Mouse (Mus musculus) neutrophil, adult 5-6 weeks (primary cell): ENCODE measurements around the gene Gm10229. TPM values are rescaled to one million over a fixed set of nuclear protein-coding genes. Genes with fewer than 3 reads are reported as not detected.
"Not testable (repeated sequence)": the region's sequence is repeated elsewhere in the genome, so short reads cannot be mapped to it uniquely, and the experiment has no call there.

Source experiments
- ATAC-seq: fragments of 151-379, 151-347 bp; 2 replicates; pipeline ENCODE4 v1.8.0; 2017; ENCODE audit warnings: mild to moderate bottlenecking, moderate TSS enrichment; ENCODE audit not compliant: insufficient number of reproducible peaks, poor library complexity, low FRiP score, severe bottlenecking; ENCODE audit errors: extremely low read depth
- total RNA-seq: library from RNA; stranded (forward); fragments of 200-1000 nt; gene quantifications from 2 replicates; pipeline ENCODE4 v1.2.3, GENCODE M21; 2017

Gm10229 gene
- not detected in 2 replicates for total RNA-seq

GRCm38 (mm10) chr16:89014984-89015383 lies at the start of gene Gm10229:
Gene Gm10229, plus strand, starts transcription at chr16:89015284.
- not testable (repeated sequence) for ATAC-seq

GRCm38 (mm10) chr16:89010659-89011058 lies 4.4 kb upstream of the Gm10229 start, which contains the start of gene Krtap22-2:
Gene Krtap22-2, minus strand, starts transcription at chr16:89010759.
- ATAC-seq: no peak

GRCm38 (mm10) chr16:89013973-89014372 lies 1.1 kb upstream of the Gm10229 start:
- ATAC-seq: no peak

- not testable (repeated sequence) for ATAC-seq
Observed at GRCm38 (mm10) chr16:89031399-89031798, 16.3 kb downstream of the Gm10229 start, which contains the start of gene Krtap6-1. Gene Krtap6-1, plus strand, starts transcription at chr16:89031699.

- ATAC-seq: not testable (repeated sequence)
Observed at GRCm38 (mm10) chr16:89041372-89041771, 26.3 kb downstream of the Gm10229 start, which contains the start of gene Gm10228. Gene Gm10228, minus strand, starts transcription at chr16:89041472.

GRCm38 (mm10) chr16:89047783-89048182 lies 32.7 kb downstream of the Gm10229 start, which contains the start of gene Krtap6-5:
Gene Krtap6-5, minus strand, starts transcription at chr16:89047883.
- no peak for ATAC-seq

- not testable (repeated sequence) for ATAC-seq
Observed at GRCm38 (mm10) chr16:89063902-89064301, 48.8 kb downstream of the Gm10229 start, which contains the start of gene 1110025L11Rik. Gene 1110025L11Rik, minus strand, starts transcription at chr16:89064002.

Other genes with a start within 250 kb of the Gm10229 start
- gene 2310057N15Rik, start 241.1 kb upstream of the Gm10229 start, total RNA-seq: not detected in 2 replicates
- gene Gm5965, start 237.4 kb upstream of the Gm10229 start, total RNA-seq: not detected in 2 replicates
- gene Gm20741, start 203.1 kb upstream of the Gm10229 start, total RNA-seq: not detected in 2 replicates
- gene Krtap15, start 195.1 kb upstream of the Gm10229 start, total RNA-seq: not detected in 2 replicates
- not detected in 2 replicates for gene Krtap14, start 189.1 kb upstream of the Gm10229 start, total RNA-seq
- not detected in 2 replicates for gene Krtap19-1, start 145.9 kb upstream of the Gm10229 start, total RNA-seq
- not detected in 2 replicates for gene Krtap19-2, start 141.0 kb upstream of the Gm10229 start, total RNA-seq
- not detected in 2 replicates for gene Krtap19-3, start 137.2 kb upstream of the Gm10229 start, total RNA-seq
- gene Krtap19-4, start 130.2 kb upstream of the Gm10229 start, total RNA-seq: not detected in 2 replicates
- not detected in 2 replicates for gene Krtap19-5, start 118.8 kb upstream of the Gm10229 start, total RNA-seq
- gene Krtap19-9b, start 83.0 kb upstream of the Gm10229 start, total RNA-seq: not detected in 2 replicates
- gene Krtap16-3, start 52.4 kb upstream of the Gm10229 start, total RNA-seq: not detected in 2 replicates
- gene Krtap22-2, start 4.5 kb upstream of the Gm10229 start, total RNA-seq: not detected in 2 replicates
- not detected in 2 replicates for gene Krtap6-1, start 16.4 kb downstream of the Gm10229 start, total RNA-seq
- gene Gm10228, start 26.2 kb downstream of the Gm10229 start, total RNA-seq: not detected in 2 replicates
- not detected in 2 replicates for gene Krtap6-5, start 32.6 kb downstream of the Gm10229 start, total RNA-seq
- not detected in 2 replicates for gene 1110025L11Rik, start 48.7 kb downstream of the Gm10229 start, total RNA-seq
- gene Krtap6-3, start 68.7 kb downstream of the Gm10229 start, total RNA-seq: not detected in 2 replicates
- gene Gm6358, start 125.6 kb downstream of the Gm10229 start, total RNA-seq: not detected in 2 replicates
- not detected in 2 replicates for gene Gm10061, start 135.8 kb downstream of the Gm10229 start, total RNA-seq
- gene Gm9789, start 142.7 kb downstream of the Gm10229 start, total RNA-seq: not detected in 2 replicates
- gene Gm7735, start 154.2 kb downstream of the Gm10229 start, total RNA-seq: not detected in 2 replicates
- not detected in 2 replicates for gene 1110057P08Rik, start 159.5 kb downstream of the Gm10229 start, total RNA-seq
- gene Krtap20-2, start 190.6 kb downstream of the Gm10229 start, total RNA-seq: not detected in 2 replicates